Mouse (Mus musculus) ES-E14 (cell line): ENCODE measurements at regions not wholly inside any gene's neighbourhood (a gene's known extent, or its start where the extent isn't known, plus 50 kb on each side); places are given as distances from the start of the nearest gene placed in this dataset.

Experiments
- CHD2 ChIP-seq: IDR thresholded peaks from 2 replicates; pipeline ENCODE4 v1.6.1; 2014; ENCODE audit warnings: mild to moderate bottlenecking, low read depth, low read length, inconsistent platforms
- HCFC1 ChIP-seq: IDR thresholded peaks from 2 replicates; pipeline ENCODE4 v1.6.1; 2012; ENCODE audit warnings: low read length, inconsistent platforms, borderline replicate concordance; ENCODE audit not compliant: insufficient read depth
- MAFK ChIP-seq: IDR thresholded peaks from 2 replicates; pipeline ENCODE4 v1.6.1; 2014; ENCODE audit warnings: mild to moderate bottlenecking, low read depth, low read length, inconsistent platforms; ENCODE audit not compliant: insufficient read depth
- ZC3H11A ChIP-seq: IDR thresholded peaks from 2 replicates; pipeline ENCODE4 v1.6.1; 2012; ENCODE audit warnings: low read depth, mild to moderate bottlenecking, inconsistent platforms, low read length, borderline replicate concordance
- ZNF384 ChIP-seq: IDR thresholded peaks from 2 replicates; pipeline ENCODE4 v1.6.1; 2012; ENCODE audit warnings: low read depth, low read length, inconsistent platforms

DNA sequence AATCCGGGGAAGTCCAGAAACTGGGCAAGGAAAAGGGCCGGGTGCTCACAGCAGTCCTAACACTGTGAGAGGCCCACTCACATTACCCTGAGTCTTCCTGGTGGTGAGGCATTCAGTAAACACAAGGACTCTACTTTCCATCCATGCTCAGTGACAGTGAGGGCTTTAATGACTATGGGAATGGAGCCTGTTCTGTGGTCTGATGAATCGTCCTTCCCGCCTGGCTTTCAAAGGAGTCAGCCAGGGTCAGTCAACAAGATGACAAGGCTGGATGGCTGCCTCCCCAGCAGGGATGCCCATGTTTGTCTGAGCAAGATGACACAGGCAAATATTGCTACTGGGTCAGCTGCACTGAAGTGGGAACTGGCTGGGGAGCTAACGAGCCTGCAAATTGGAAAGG, 273.2 kb downstream of the Rps15a start:
- TF ChIP-seq HCFC1, result no peak
- TF ChIP-seq ZNF384, result no peak
- no peak for TF ChIP-seq ZC3H11A
- TF ChIP-seq MAFK, result no peak
- no peak for TF ChIP-seq CHD2
